Mouse (Mus musculus): ENCODE results near the gene Hfm1.

Hfm1 gene

GRCm38 (mm10) chr5:106891773-106892172, 34.3 kb downstream of the Hfm1 start:
- H3K27me3 ChIP-seq (ENCODE audit: control insufficient read depth, insufficient read depth, low read length, poor library complexity, severe bottlenecking), result no peaks in the 10 kb centered on the region
- no peaks in the 10 kb centered on the region for H3K36me3 ChIP-seq (ENCODE audit: control insufficient read depth, insufficient read depth, low read length, poor library complexity, severe bottlenecking)
- peak; percentile 71 for DNase-seq (ENCODE audit: low read depth, low spot score)

- Histone ChIP-seq H3K36me3 (ENCODE audit: control insufficient read depth, insufficient read depth, low read length, poor library complexity, severe bottlenecking) (no peaks in the 10 kb centered on the region), H3K27me3 (ENCODE audit: control insufficient read depth, insufficient read depth, low read length, poor library complexity, severe bottlenecking) (no peaks in the 10 kb centered on the region)
- DNase-seq (ENCODE audit: low read depth, low spot score), result peak; percentile 64
Observed at GRCm38 (mm10) chr5:106887303-106888071, 38.6 kb downstream of the Hfm1 start.

- DNase-seq (ENCODE audit: low read depth, low spot score), result peak; percentile 43
- H3K36me3 ChIP-seq (ENCODE audit: control insufficient read depth, insufficient read depth, low read length, poor library complexity, severe bottlenecking), result no peaks in the 10 kb centered on the region
Observed at GRCm38 (mm10) chr5:106885517-106885916, 40.6 kb downstream of the Hfm1 start.

GRCm38 (mm10) chr5:106876438-106876837, 49.7 kb downstream of the Hfm1 start:
- Histone ChIP-seq H3K36me3 (ENCODE audit: control insufficient read depth, insufficient read depth, low read length, poor library complexity, severe bottlenecking) (no peaks in the 10 kb centered on the region), H3K27me3 (ENCODE audit: control insufficient read depth, insufficient read depth, low read length, poor library complexity, severe bottlenecking) (no peaks in the 10 kb centered on the region)
- peak; percentile 32 for DNase-seq (ENCODE audit: low read depth, low spot score)

More at GRCm38 (mm10) chr5:106885517-106885916, 40.6 kb downstream of the Hfm1 start:
- H3K27me3 ChIP-seq (ENCODE audit: control insufficient read depth, insufficient read depth, low read length, poor library complexity, severe bottlenecking), result no peaks in the 10 kb centered on the region

DNA sequence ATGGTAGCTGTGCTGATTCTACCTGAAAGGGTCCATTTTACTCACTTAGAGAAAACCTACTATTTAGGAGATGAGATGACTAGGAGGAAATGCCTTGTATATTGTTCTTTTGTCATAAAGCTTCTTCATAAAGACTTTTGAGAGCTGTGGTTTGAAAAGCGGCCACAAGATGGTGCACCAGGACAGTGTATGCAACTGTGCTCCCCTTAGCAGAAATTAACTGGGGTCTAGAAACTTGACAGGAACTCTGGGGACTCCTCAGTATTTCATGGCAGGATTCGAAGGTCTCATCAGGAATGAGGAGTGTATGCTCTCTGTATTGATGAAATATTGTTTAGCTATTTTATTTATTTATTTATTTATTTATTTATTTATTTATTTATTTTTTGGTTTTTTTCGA, 65.7 kb downstream of the Hfm1 start:
- H3K27me3 ChIP-seq (ENCODE audit: control insufficient read depth, insufficient read depth, low read length, poor library complexity, severe bottlenecking), result no peaks in the 10 kb centered on the region
- peak; percentile 85 for DNase-seq (ENCODE audit: low read depth, low spot score)
- no peaks in the 10 kb centered on the region for H3K36me3 ChIP-seq (ENCODE audit: control insufficient read depth, insufficient read depth, low read length, poor library complexity, severe bottlenecking)

GRCm38 (mm10) chr5:106853284-106853683, 72.8 kb downstream of the Hfm1 start:
- no peaks in the 10 kb centered on the region for H3K27me3 ChIP-seq (ENCODE audit: control insufficient read depth, insufficient read depth, low read length, poor library complexity, severe bottlenecking)
- H3K36me3 ChIP-seq (ENCODE audit: control insufficient read depth, insufficient read depth, low read length, poor library complexity, severe bottlenecking), result no peaks in the 10 kb centered on the region
- no peak for DNase-seq (ENCODE audit: low read depth, low spot score)

- Histone ChIP-seq H3K27me3 (ENCODE audit: control insufficient read depth, insufficient read depth, low read length, poor library complexity, severe bottlenecking) (no peaks in the 10 kb centered on the region; the same call in 1 of the 2 replicates), H3K36me3 (ENCODE audit: control insufficient read depth, insufficient read depth, low read length, poor library complexity, severe bottlenecking) (no peaks in the 10 kb centered on the region)
- peak; percentile 24 for DNase-seq (ENCODE audit: low read depth, low spot score)
Observed at GRCm38 (mm10) chr5:106847045-106847444, 79.1 kb downstream of the Hfm1 start.

GRCm38 (mm10) chr5:106843906-106844305, 82.2 kb downstream of the Hfm1 start:
- Histone ChIP-seq H3K36me3 (ENCODE audit: control insufficient read depth, insufficient read depth, low read length, poor library complexity, severe bottlenecking) (no peaks in the 10 kb centered on the region), H3K27me3 (ENCODE audit: control insufficient read depth, insufficient read depth, low read length, poor library complexity, severe bottlenecking) (no peaks in the 10 kb centered on the region; the same call in 1 of the 2 replicates)
- DNase-seq (ENCODE audit: low read depth, low spot score), result no peak

DNA sequence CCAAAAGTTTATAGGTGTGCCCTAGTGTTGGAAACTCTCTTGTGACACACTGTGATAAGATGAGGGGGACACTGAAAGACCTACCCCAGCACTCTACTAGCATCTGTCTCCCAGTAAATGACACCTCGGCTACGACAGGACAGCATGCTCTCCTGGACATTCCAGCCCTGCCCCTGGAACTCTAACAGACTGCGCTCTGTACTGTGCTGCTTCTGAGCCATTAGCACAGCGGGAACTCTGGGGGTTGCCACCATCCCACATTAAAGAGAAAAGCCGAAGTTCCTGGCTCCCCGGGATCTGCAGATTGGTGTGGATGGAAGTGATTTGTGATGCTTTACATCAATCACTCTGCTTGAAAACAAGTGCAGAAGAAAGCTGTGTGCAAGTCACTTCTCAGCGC, 93.1 kb downstream of the Hfm1 start:
- no peaks in the 10 kb centered on the region for H3K36me3 ChIP-seq (ENCODE audit: control insufficient read depth, insufficient read depth, low read length, poor library complexity, severe bottlenecking)
- H3K27me3 ChIP-seq (ENCODE audit: control insufficient read depth, insufficient read depth, low read length, poor library complexity, severe bottlenecking), result no peaks in the 10 kb centered on the region
- DNase-seq (ENCODE audit: low read depth, low spot score), result no peak

- Histone ChIP-seq H3K36me3 (ENCODE audit: control insufficient read depth, insufficient read depth, low read length, poor library complexity, severe bottlenecking) (no peaks in the 10 kb centered on the region), H3K27me3 (ENCODE audit: control insufficient read depth, insufficient read depth, low read length, poor library complexity, severe bottlenecking) (no peaks in the 10 kb centered on the region)
- no peak for DNase-seq (ENCODE audit: low read depth, low spot score)
Observed at GRCm38 (mm10) chr5:106831401-106831800, 94.7 kb downstream of the Hfm1 start.

- DNase-seq (ENCODE audit: low read depth, low spot score), result no peak
- Histone ChIP-seq H3K27me3 (ENCODE audit: control insufficient read depth, insufficient read depth, low read length, poor library complexity, severe bottlenecking) (no peaks in the 10 kb centered on the region), H3K36me3 (ENCODE audit: control insufficient read depth, insufficient read depth, low read length, poor library complexity, severe bottlenecking) (no peaks in the 10 kb centered on the region)
Observed at GRCm38 (mm10) chr5:106830775-106831174, 95.3 kb downstream of the Hfm1 start.

DNA sequence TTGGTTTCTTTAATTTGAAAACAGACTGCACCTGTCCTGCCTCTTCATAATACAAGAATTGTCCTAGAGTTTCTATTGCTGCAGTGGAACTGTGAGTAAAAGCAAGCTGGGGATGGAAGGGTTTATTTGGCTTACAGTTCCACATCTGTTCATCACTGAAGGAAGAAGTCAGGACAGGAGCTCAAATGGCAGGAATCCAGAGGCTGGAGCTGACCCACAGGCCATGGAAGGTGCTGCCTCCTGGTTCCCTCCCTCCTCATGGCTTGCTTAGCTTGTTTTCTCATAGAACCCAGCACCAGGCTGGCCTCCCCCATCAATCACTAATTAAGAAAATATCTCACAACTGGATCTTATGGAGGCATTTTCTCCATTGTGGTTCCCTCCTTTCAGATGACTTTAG, 99.4 kb downstream of the Hfm1 start:
- Histone ChIP-seq H3K27me3 (ENCODE audit: control insufficient read depth, insufficient read depth, low read length, poor library complexity, severe bottlenecking) (no peaks in the 10 kb centered on the region), H3K36me3 (ENCODE audit: control insufficient read depth, insufficient read depth, low read length, poor library complexity, severe bottlenecking) (no peaks in the 10 kb centered on the region)
- no peak for DNase-seq (ENCODE audit: low read depth, low spot score)

- H3K27me3 ChIP-seq (ENCODE audit: control insufficient read depth, insufficient read depth, low read length, poor library complexity, severe bottlenecking), result no peaks in the 10 kb centered on the region
- no peak for DNase-seq (ENCODE audit: low read depth, low spot score)
- H3K36me3 ChIP-seq (ENCODE audit: control insufficient read depth, insufficient read depth, low read length, poor library complexity, severe bottlenecking), result no peaks in the 10 kb centered on the region
Observed at GRCm38 (mm10) chr5:106826044-106826443, 100.1 kb downstream of the Hfm1 start.

DNA sequence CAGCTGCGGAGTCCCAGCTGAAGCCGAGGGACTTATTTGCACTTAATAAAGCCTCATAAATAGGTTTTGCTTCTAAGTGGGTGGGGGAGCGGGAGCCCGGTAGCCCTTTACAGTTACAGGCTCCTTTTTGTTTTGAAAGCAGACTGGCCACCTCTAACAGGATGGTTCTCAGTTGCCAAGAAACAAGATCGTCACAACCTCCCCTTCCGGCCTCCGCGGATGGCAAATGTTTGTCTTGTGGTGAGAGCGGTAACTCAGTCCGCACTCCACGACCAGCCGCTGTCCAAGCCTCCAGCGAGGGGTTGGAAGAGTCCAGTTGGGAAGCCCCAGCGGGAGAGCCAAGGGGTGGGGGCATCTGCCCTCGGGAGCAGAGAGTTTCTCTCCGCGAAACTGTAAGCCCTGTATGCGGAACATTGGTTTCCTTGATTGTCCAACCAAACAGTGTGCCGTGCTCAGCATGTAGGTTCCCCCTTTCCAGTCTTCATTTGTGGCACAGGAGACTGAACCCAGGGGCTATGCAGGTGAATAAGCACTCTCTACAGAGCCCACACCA, 100.7 kb downstream of the Hfm1 start:
- no peaks in the 10 kb centered on the region for H3K27me3 ChIP-seq (ENCODE audit: control insufficient read depth, insufficient read depth, low read length, poor library complexity, severe bottlenecking)
- H3K36me3 ChIP-seq (ENCODE audit: control insufficient read depth, insufficient read depth, low read length, poor library complexity, severe bottlenecking), result no peaks in the 10 kb centered on the region
- peak; percentile 55 for DNase-seq (ENCODE audit: low read depth, low spot score)

DNA sequence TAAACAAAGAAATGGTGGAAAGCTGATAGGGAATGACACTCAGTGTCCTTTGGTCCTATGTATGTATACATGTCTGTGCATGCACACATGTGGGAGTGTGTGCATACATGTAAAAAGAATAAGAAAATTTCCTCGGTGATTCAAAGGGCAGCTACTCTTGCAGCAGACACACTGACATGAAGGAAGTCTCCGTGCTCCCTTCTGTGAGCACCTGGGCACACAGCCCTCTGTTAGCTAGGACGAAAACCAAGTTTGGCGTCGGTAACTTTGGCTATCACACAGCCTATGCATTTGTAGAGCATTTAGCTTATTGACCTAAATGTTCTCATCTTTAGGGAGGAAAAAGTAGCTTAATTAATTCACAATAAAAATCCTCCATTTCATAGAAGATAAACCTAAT, 101.4 kb downstream of the Hfm1 start:
- DNase-seq (ENCODE audit: low read depth, low spot score), result no peak
- H3K27me3 ChIP-seq (ENCODE audit: control insufficient read depth, insufficient read depth, low read length, poor library complexity, severe bottlenecking), result no peaks in the 10 kb centered on the region
- no peaks in the 10 kb centered on the region for H3K36me3 ChIP-seq (ENCODE audit: control insufficient read depth, insufficient read depth, low read length, poor library complexity, severe bottlenecking)

Measured in splenic B cell, adult 2 months (primary cell).